Mouse (Mus musculus) T-cell, adult 66 days (primary cell): ENCODE results near the gene Phactr3. TPM values are rescaled to one million over a fixed set of nuclear protein-coding genes. Genes with fewer than 3 reads are reported as not detected.

ENCODE experiments used
- total RNA-seq, 2 experiments: library from RNA; stranded (reverse); gene quantifications; 3 replicates in 1 of 2; 4 replicates in 1 of 2; pipeline ENCODE4 v1.2.4; 2023

Gene Phactr3
- under 1 TPM in 1 of 2 experiments, not detected in 1; 0.26 TPM for total RNA-seq

GRCm38 (mm10) chr2:178118801-178119560 lies at the start of gene Phactr3:
Phactr3 (plus strand) TSS chr2:178118975.

DNA sequence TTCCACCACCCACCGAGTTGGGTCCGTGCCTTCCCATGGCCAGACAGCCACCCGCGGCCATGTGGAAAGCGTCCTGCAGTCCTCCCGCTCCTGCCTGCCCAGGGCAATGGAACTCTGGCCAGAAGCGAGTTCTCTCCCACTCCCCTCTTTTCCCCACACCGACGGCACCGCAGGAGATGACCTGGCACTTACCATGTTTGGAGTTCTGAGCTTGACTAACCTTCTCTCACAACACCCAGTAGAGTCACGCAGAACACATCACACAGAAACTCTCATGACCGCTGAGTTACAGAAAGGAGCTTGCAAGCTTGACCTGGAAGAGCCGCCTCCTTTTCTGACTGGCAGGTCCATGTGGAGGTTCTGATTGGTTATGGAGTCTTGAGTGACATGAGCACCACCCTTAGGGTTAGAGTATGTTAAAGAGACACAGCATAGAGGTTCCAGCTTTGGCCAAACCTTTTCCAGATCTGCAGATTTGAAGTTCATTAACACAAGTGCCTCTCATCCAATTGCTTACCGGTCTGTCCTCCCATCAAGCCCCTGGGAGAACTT lies 40.5 kb upstream of the Phactr3 start, which contains the start of gene Zfp931:
Gene Zfp931, minus strand, starts transcription at position 311 of the 552 bp plus-strand sequence.

Other genes with a start within 250 kb of the Phactr3 start
- gene Gm14327, start 221.9 kb upstream of the Phactr3 start, total RNA-seq: 1 to 10 TPM in 1 of 2 experiments, under 1 TPM in 1; 0.99 to 1.4 TPM
- not detected for gene Zfp972, start 193.4 kb upstream of the Phactr3 start, total RNA-seq
- gene Gm14326, start 161.7 kb upstream of the Phactr3 start, total RNA-seq: 10 to 100 TPM in 1 of 2 experiments, 1 to 10 TPM in 1; 9.8 to 10.3 TPM
- 10 to 100 TPM; 14.6 to 15.8 TPM for gene Zfp971, start 95.7 kb upstream of the Phactr3 start, total RNA-seq
- gene Zfp931, start 40.5 kb upstream of the Phactr3 start, total RNA-seq: 10 to 100 TPM; 13.8 to 17.2 TPM